Mouse (Mus musculus) fibroblast of lung, adult 2 months (primary cell): ENCODE results near the gene Spindoc.
A peak's percentile ranks its signal among the peaks of the same experiment; 100 is the strongest.

Experiments used
- DNase-seq: peaks from one replicate; pipeline ENCODE4 v3.0.0-alpha.2; 2011; ENCODE audit warnings: low read depth

Spindoc gene

DNA sequence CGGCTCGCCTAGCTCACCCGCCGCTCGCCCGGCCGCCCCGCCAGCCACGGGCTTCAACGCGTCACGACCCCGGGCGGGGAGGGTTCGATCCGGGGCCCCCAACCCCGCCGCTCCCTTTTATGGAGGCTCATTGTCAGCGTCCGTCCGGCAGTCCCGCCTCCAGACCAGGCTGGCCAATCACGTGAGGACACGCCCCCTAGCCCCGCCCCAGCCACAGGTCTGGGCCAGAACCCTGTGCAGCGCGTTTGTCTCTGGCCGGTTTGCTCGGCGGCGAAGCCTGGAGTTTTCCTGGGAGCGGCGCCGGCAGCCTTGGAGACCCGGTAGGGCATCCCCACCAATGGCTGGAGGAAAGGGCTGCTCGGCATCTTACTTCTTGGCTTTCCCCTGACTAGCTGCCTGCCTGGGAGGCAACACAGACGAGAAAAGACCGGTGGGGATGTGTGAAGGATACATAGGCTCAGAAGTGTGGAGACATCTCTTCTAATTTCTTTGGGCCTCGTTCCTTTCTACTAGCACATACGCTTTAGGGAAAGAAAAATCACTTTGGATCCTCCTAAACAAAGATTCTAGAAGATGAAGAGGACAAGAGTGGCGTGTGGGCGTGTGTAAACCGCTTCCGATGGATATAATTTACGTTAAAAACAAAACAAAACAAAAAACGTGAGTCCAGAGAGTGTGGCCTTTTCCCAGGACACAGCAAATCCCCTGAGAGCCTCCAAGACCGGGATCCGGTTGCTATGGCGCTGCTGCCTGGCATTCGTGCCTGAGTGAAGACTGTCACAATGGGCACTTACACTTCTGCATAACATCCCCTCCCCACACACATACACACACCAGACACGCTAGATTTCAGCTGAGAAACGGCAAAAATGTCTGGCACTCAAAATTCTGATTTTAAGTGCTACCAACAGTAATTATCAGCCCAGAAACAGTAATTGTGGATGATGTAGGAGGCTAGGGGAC lies at the start of gene Spindoc:
Spindoc (minus strand) TSS at position 92 of the 963 bp plus-strand sequence.
- DNase-seq = peak; percentile 83

- DNase-seq = no peak
Observed at GRCm38 (mm10) chr19:7425398-7425775, 42.6 kb upstream of the Spindoc start.

DNA sequence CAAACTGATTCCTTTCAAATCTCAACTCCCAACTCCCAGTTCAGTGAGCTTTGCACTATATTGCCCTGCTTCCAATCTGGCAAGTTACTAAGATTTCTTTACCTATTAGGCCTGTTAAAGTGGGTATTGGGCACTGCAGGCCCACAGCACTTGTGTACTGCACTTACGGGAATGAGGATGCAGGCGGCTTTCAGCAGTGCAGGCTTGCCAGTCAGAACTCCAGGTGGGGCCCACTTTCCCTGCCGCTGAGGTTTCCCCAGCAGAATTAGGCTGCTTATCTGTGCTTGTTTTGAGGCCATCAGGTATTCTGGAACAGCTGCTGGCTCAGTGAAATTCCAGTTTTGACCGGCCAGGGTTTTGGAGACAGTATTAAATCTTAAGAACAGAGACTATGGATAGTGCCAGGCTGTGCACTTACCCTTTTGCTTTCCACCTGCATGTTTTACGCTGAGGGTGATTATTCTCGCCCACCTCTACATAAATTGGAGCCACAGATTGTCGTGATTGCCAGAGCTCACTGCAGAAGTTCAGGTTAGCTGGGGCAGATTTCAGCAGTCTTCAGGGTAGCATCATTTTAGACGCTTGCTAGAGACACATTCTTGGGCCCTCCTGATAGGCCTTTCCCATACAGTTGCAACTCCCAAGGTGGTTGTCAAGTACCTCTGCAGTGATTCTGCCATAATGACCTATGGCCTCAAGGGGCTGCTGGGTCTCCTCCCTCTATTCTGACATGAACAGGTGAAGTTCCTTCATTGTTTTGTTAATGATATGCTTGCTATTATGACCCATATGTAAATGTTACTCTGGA lies 42.0 kb upstream of the Spindoc start:
- no peak for DNase-seq

DNA sequence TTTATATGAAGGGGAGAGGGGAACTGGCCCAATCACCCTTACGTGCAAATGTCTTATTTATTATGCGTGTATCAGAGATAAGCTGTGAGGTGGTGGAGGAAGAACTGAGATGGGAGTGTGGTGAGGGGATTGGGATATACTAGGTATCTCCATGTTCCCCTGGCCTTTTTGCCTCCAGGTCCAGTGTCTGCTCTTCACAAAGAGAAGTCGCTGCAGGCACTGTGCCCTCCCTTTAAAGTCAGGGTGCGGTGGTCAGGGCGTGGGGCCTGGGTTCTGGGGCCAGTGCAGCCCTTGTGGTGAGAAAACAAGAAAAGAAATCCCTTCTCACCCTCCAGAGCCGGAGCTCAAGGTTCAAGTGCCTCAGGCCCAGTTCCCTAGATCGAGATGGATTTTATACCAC lies 41.3 kb upstream of the Spindoc start:
- DNase-seq = no peak

DNA sequence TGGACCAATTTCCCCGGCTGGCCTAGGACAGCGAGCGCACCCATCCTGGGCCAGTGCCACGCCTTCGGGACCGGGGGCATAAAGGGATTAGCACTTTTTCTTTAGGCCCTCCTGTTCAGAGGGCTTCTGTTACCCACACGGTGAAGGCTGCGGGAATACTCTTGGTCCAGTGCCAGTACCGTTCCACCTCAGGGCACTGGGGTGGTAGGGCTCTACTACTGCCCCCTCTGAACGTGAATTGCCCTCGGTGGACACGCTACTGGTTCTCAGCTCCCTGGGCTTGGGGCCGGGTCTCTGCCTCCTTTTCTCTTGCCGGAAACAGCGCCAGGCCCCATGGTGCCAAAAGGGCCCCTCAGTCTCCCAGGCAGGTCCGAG lies 40.8 kb upstream of the Spindoc start:
- DNase-seq = no peak

- peak; percentile 82 for DNase-seq
Observed at GRCm38 (mm10) chr19:7423028-7423655, 40.3 kb upstream of the Spindoc start.

- DNase-seq = no peak
Observed at GRCm38 (mm10) chr19:7422656-7423027, 39.8 kb upstream of the Spindoc start.

DNA sequence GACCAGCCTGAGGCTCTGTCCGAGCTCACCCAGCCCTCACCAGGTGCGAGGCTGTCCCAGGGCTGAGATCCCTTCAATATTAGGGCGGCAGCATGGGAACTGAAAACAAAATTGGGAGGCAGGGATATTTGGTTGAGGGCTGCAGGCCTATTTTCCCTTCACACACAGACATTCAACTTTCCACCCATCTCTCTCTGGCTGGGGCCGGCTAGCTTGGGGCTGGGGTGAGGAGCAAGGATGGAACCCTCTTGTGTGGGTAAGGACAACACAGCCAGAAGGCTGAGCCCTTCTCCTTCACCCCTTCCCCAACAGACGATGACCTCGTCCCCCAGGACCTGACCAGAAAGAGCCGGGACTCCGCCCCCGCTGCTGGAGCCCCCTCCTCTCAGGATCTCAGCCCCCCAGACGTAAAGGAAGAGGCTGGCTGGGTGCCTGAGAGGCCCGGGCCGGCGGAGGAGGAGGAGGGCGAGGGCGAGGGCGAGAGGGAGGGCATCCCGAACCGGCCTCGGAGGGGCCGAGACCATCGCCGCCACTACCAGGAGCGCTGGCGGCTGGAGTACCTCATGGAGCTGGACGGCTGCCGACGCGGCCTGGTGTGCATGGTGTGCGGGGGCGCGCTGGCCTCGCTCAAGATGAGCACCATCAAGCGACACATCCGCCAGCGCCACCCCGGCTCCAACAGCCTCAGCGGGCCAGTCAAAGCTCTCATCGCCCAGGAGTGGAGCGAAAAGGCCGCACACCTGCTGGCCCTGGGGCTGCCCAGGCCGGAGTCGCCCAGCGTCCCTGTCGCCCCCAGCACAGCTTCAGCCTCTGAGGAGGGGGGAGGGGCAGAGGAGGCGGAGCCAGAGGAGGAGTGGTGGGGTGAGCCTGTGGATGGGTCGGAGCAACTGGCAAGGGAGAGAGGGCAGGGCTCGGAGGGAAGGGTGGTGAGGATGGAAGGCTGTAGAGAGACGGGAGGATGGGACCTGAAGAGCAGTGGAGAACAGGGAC lies 39.1 kb upstream of the Spindoc start:
- DNase-seq = no peak

GRCm38 (mm10) chr19:7420841-7421601 lies 38.2 kb upstream of the Spindoc start:
- DNase-seq = no peak

GRCm38 (mm10) chr19:7420108-7420507 lies 37.3 kb upstream of the Spindoc start:
- no peak for DNase-seq

- no peak for DNase-seq
Observed at GRCm38 (mm10) chr19:7419134-7419533, 36.3 kb upstream of the Spindoc start.

GRCm38 (mm10) chr19:7417911-7418849 lies 35.4 kb upstream of the Spindoc start:
- no peak for DNase-seq

DNA sequence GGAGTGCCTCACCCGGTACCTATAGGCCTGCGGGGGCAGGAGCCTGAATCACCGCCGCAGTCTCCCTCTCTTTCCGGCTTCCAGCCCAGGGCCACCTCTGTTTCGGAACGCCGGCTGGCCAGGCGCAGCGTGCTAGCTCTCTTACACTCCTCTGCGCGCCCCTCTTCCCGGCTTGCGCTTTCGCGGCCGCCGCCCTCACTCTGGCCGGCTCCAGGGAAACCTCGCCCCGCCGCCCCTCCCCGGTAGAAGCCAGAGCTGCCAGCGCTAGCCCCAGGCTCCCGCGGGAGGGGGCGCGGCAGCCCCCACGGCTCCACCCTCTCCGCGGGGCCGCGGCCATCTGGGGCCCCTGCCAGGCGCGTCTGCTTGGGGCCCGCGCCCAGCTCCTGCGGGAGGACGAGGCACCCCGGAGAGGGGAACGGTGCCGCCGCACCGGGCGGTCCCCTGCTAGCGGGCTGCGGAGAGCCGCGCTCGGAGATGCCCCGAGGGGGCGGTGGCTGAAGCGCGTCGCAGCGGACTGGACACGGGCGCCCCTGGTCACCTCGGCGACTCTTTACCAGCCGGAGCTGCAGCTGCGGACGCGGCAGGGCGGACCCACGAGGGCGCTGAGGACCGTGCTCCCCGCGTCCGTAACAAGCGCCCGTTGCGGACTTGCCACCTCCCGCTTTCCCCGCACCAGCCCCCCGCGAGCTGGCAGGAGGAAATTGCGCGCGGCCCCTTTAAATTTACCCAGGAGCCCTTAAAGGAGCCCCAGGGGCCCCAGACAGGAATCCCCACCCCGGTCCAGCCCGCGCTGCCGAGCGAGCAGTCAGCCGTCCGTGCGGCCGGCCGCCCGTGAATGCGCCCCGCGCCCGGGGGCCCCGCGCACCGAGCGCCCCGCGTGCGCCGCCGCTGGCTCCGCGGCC lies 34.3 kb upstream of the Spindoc start, which contains the start of gene 2700081O15Rik:
2700081O15Rik (plus strand) TSS at position 792 of the 902 bp plus-strand sequence.
- no peak for DNase-seq

GRCm38 (mm10) chr19:7415916-7416833 lies 33.4 kb upstream of the Spindoc start:
- DNase-seq = no peak

DNA sequence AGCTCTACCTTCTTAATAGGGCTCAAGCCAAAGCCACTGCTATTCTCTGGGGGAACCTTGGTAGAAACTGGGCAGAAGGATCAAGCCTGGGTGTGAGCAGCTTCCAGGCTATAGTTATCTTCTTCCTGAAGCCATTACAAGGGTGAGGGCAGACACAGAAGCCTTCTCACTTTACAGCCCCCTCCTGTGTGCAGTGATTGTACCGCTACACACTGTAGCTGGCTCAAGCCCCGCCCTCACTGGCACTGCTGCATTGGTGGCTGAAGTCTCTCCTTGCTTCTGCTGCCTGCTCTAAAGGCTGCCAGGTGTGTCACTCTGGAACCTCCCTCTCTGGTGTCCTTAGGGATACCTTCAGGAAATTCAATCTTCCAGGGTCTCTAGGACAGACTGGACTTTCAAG lies 29.6 kb upstream of the Spindoc start:
- DNase-seq = no peak

DNA sequence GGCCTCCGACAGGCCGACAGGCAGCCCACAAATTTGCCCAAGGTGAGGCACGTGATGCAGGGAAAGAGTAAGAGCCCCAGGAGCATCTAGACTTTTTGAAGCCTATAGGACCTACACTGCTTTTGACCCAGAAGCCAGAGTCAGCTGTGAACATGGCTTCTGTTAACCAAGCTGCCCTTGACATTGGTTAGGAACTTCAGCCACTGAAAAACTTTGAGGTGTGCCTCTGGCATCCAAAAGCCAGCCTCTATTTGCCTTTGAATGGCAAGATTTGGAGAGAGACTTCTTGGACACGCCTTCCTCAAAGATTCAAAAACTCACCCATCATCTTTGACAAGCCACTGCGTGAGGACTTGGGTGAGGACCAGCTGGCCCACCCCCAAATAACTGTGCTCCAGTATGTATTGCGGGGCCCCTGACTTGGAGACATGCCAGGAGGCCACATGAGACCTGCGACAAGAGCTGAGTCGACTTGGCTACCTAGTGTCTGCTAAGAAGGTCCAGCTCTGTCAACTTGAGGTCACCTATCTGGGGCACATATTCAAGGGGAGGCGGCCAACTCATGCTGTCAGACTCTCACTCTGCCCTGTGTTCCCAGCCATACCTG lies 21.9 kb upstream of the Spindoc start:
- no peak for DNase-seq

GRCm38 (mm10) chr19:7400635-7401034 lies 17.8 kb upstream of the Spindoc start:
- DNase-seq = no peak
